Mouse (Mus musculus) frontal cortex, postnatal 36 days (tissue): Measurements from ENCODE around the gene Zfp507.

Experiments
- DNase-seq, 2 experiments: peaks; one replicate each; pipeline ENCODE4 v3.0.0; 2022; ENCODE audit warnings: low spot score in 2 of 2

Zfp507 gene

DNA sequence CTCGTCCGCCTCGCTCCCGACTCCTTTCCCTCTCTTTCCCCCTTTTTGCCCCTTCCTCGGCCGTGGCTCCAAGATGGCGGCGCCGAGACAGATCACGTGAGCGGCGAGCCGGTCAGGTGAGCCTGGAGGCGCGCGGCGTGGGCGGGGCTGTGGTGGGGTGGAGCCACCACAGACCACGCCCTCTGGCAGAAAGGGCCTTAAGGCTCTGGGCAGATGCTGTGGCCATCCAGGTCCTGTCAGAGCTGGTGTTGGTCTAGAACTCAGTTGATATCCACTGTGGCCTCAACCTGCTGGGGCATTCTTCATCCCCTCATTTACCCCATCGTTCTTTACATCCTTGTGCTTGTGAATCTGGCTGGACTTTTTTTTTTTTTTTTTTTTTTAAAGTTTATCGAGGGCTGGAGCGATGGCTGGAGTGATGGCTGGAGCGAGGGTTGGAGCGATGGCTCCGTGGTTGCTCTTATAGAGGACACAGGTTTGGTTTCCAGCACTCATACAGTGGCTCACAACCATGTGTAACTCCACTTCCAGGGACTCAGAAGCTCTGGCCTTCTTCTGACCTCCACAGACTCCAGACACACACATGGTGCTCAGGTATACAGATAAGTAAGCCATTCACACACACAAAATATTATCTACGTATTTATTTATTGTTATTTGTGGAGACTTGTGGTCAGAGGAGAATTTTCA lies at the start of gene Zfp507:
TSS of gene Zfp507 (minus strand) at position 98 of the 690 bp plus-strand sequence.
- DNase-seq = peak; percentile 89 to 90

DNA sequence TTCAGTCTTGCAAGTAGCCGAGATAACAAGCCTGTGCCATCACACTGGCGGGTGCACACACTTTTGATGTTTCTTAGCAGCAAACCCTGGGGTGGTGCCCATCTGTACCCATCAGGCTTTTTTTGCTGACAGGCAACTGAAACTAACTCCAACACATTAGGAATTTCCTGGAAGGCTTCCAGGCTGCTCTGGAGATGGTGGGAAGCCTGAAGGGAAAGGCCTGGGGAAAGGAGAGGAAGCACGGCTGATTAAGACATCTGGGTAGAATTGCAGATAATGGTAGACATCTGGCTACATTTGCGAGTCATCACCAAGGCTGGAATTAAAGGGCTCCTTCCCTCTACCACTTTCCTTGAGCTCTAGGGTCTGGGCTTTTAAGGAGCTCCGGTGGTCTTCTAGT lies 47.6 kb upstream of the Zfp507 start:
- peak; percentile 11 to 14 for DNase-seq

DNA sequence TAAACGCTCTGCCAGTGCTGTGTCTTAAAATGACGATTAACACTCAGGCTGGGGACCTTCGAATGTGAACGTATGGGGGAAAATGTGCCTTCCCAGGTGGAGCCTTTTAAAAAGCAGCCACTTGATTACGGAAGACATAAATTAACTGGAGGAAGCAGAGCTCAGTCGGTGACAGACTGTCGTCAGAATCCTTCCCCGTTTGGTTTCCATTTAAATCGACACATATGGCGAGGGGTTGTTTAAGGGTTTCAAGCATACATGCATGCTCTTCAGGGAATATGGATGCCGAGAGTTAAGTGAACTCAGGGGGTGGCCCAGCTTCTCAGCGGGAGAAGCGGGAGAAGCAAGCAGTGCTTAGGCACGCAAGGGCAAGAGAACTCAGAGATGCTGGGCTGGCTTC lies 45.7 kb upstream of the Zfp507 start:
- no peak for DNase-seq

DNA sequence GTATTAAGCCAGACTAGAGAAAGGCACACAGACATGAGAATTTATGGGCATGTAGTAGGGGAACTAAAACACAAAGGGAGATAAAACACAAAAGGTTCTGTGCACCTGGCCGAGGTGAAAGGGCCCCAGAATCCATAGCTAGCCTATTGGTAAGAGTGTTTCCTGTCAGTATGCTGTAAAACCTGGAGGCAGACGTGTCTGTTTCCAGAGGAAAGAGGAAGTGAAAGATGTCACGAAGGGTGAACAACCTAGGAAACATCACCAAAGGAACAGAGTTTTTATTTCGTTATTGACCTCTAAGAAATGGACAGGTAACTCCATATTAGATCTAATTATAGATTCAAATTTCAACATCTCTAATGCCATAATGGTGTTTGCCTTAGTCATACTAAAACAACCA lies 37.7 kb upstream of the Zfp507 start:
- DNase-seq = no peak

DNA sequence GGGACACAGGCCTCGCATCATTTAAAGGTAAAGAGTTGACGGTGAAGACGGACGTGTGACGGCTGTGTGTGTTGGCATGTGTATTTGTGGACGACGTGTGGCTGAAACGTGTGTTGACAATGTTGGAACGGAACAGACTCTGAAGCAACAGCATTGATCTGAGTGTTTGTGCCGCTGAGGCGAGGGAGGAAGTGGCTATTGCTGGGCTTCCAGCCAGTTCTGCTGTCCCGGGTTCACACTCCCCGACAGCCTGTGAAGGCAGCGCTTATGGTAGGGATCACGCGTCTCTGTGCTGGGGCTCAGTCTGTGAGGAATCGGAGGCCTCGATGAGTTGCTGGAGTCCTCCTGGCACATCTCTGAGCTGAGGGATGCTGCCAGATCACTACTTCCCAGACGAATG lies 34.0 kb upstream of the Zfp507 start:
- DNase-seq = peak; percentile 26 to 36

DNA sequence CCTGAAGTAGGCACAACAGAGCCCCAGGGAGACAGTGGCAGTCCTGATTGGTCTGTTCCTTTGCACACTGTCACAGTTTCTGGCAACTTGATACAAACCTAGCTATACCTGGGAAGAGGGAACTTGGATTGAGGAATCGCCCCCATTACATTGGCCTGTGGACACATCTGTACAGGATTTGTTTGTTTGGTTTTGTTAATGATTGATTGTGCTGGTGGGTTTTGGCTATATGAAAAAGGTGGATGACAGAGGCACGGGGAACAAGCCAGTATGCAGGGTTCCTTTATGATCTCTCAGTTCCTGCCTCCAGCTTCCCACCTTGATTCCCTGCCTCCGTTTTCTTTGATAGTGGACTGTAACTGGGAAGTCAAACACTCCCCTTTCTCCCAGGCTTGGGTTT lies 33.6 kb upstream of the Zfp507 start:
- DNase-seq = no peak

DNA sequence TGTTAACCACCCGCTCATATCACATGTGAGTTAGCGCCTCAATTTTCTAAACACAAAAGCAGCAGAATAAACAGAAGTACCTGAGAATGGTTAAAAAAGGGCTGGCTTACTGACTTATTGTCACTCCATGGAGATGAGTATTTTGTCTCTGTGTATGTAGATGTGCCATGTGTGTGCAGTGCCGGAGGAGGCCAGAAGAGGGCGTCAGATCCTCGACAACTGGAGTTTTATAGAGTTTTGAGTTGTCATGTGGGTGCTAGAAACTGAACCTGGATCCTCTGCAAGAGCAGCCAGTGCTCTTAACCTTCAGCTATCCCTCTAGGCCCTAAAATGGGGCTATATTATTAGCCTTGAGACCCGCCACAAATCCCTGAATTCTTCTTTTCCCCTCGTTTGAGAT lies 27.3 kb upstream of the Zfp507 start:
- no peak for DNase-seq

DNA sequence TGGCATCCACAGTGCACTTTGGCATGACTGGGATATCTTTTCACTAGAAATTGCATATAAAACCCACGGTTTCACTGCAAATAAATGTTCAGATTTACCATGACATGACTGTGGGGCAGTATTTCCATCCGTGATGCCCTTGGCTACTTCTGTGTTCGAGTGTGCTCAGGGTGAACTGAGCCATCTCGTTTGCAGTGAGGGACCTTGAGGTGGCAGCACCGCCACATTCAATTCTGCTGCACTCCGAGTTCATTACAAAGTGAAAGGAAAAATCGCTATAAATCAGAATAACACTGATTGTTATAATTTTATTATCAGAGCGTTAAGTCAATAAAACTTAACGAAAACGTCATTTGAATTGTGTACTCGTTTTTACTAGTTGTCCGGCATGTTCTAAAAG lies 21.1 kb upstream of the Zfp507 start:
- DNase-seq = peak; percentile 23 to 58

DNA sequence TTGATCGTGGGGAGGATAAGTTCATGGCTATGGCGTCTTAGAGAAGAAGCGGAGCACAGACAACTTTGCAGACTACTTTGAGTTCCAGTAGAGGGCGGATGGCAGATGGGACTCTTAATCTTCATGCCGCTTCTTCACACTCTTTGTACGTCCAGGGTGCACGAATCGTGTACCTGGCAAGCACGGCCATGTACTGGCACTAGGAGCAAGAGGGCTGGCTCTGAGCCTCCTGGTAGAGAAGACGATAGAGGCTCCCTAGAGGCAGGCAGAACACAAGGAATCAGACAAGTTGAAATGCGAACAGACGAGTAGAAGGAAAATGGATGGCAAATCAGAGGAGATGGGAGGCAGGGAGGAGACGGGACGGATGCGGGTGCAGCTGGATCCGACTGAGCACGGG lies 19.5 kb upstream of the Zfp507 start:
- DNase-seq = no peak

DNA sequence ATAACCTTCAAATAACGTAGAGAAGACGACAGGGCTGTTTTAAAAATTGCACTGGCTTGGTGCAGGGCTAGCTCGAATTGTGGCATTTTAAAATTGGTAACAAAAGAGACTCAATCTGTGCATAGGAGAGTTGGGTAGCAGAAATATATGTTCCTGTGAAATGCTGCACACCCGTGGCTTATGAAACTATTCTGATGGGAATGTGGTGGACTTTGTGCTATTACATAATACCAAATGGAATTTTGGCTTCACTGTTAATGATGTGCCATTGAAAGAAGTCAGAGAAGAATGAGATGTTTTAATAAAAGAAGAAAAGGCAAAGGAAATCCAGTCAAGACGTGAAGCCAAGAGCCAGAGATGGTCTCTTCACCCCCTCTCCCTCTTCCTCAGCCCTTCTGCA lies 18.6 kb upstream of the Zfp507 start:
- DNase-seq = no peak

DNA sequence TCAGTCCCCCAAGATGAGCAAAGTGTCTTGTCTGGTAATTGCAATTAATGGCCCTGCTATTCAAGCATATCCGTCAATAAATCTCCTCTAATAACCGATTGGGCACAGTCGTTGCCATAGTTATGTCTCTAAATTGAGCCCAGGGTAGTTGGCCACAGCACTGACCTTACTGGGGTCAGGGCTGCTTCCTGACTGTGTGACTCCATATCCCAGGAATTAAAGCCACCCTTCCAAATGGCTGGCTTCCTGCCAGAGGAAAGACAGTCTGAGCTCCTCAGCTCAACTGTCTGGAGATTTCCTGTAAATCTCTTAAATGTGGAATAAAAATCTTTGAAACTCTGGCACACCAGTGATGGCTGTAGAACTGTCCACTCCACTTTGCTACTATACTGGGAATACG lies 16.7 kb upstream of the Zfp507 start:
- no peak for DNase-seq

DNA sequence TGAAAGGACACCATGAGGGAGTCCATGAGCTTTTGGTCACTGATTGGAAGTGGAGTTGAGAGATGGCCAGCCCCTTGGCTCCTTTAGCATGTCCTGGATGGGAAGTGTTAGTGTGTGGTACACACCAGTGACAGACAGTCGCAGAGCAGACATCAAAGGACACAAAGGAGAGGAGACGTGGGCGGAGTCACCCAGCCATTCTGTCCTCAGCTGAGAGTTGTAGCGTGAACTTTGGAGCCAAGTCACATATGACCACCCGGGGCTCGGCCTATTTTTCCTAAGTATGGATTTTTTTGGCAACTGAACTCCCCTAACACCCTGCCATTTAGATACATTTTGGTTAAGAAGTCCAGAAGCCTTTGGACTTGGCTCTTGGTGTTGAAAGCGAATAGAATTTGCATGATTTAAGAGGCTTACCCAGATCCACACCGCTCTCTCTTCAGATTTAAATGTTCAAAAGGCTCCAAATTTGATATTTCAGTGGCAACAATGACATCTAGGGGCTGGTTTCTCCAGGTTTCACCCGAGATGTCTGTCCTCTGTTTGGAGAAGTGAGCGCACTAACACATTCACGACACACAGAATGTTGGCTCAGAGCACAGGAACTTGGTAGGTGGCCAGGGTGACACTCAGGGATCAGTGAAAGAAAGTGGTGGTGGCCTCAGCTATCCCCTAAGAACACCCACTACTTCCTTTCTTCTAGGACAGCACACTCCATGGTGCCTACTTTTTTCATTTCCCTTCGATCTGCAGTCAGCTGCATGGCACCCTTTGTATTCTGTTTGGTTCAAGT lies 12.2 kb upstream of the Zfp507 start:
- DNase-seq = no peak

DNA sequence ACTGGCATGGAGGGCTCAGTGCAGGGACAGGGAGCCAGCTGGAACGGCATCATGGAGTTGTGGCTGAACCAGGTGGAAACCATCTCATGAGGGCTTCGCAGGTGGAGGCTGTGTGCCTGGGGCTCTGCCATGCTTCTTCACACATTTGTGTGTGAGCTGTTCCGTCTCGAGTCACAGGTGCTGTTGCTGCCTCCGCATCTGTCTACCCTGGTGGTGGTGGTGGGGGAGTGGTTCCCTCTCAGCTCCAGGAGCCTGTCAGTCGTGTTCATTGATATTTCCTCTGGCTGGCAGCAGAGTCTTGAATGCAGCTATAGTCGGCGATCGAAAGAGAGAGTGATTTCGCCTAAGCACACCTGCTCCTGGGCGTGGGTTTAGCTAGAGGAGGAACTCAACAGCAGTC lies 10.5 kb upstream of the Zfp507 start:
- no peak for DNase-seq

DNA sequence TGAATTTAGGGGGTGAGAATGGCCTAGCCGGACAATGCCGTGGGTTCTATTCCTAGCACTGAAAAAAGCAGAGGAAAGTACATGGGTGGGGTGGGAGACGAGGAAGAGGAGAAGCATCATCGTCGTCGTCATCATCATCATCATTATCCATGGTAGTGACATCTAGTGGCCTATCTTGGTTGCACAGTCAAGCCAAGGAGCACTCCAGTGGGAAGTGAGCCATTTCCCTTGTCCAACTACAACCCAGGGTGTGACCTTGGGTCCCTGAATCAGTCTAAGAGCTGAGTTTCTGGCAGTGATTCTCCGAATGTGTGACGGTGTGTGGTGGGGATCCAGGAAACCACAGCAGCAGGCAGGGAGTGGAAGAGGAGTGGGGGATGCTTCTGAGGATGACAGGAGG lies 7.9 kb upstream of the Zfp507 start:
- DNase-seq = no peak

DNA sequence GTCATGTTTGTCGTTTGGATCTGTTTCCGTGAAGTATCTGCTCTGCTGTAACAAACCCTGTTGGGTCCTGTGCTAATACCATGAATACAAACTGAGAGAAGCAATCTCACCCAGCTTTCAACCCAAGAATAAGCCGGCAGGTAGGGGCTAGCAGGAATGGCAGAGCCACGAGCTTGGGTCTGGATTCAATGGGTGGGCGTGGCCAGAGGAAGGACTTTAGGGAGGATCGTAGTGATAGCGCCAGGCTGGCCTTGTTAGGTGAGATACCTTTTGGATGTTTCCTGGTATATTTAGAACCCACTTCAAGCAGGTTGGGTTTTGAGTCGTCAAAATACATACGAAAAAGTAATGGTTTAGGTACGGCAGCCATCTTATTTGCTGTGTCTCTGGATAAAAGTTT lies 1.4 kb upstream of the Zfp507 start:
- DNase-seq = no peak

DNA sequence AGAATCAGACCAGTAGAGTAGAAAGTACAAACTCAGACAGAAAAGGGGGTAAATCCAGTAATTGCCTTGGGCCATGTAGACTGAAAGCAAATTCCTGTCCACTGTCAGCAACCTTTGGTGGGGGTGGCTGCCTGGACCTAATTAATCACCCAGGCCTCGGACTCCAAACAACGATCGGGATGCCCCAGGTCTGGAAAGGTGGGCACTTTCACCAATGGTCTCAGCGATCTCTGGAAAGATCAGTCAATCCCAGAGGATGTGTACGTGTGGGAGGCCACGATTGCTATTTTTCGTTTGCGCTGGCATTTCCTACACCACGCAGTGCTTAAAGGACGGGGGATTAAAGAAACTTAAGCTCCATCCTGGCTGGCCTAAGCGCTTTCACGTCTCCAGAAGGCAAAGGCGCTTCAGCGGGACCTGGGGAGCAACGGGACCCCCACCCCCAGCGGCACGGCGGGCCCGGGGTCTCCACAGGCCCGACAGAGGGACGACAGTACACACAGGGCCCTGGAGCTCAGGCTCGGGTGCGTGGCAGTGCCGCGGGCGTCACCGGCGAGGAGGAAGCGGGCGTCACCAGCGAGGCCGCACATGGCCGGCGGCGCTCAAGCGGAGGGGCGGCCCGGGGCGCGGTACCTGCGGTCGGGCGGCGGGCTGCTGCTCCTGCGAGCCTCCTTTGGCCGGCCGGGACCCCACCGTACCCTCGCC lies 450 bp downstream of the Zfp507 start:
- peak in 1 of 2 experiments; percentile 30 for DNase-seq

DNA sequence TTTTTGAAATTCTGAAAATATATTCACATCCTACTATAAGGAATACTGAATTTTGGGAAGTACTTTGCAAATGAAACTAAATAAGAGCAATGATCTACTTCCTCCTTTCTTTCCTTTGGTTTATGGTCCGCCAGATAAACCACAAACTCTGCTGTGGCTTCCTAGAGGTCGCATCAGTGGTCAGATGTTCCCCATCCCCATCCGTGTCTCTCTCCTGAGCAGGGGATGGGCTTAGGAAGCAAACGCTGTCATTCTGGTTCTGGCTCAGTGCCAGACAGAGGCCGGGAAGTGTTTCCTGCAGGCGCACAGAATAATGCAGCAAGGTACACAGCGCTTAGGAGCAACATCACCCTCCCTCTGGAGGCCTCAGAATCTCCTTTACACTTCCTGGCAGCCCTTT lies 6.7 kb downstream of the Zfp507 start:
- no peak for DNase-seq

DNA sequence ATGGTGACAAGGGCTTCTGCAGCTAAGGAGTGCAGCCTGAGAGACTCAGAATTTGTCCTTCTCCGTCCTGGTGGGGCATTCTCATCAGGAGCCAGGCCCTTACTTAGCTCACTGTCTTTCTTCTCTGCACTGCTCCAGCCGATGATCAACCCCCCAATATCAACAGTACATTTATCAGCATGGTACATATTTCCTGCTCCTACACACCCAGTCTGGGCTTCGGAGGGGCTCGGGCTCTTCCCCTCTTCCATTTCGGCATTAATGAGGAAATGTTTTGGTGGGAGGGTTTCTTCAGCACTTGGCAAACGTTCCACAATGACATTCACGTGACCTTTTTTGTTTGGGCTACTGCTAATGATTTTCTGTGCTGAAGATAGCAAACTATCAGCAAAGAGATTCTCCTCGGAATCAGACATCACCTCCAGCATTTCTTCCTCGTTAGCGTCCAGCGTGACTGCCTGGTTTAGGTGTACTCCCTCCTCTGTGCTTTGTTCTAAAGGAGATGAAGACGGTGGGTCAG lies 8.6 kb downstream of the Zfp507 start:
- DNase-seq = no peak

DNA sequence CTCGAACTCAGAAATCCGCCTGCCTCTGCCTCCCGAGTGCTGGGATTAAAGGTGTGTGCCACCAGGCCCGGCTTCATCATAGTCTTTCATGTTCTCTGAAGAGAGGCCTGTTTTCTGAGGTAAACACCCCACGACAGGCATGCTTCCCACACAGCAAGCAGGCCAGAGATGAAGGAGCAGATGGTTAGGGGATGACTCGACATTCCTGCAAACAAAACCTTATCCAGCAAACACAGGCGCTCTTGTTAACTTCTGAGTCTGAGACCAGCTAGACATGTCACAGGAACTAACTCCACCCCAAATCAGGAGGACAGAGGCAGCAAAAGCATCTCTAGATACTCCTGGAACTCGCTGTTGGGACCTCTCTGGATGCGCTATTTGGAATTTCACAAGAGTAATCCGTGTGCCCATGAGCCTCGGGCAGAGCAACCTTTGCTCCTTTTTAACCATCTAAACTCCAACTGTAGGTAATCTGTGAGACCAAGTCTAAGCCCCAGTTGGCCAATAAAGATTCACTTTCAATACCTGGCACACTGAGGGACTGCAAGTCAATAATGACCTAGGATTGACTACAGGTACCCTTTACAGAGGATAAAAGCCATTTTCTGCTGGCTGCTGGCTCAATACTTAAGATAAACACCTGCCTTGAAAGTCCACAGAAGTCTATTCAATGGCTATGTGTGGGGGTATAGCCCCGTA lies 10.5 kb downstream of the Zfp507 start:
- peak; percentile 33 to 35 for DNase-seq

DNA sequence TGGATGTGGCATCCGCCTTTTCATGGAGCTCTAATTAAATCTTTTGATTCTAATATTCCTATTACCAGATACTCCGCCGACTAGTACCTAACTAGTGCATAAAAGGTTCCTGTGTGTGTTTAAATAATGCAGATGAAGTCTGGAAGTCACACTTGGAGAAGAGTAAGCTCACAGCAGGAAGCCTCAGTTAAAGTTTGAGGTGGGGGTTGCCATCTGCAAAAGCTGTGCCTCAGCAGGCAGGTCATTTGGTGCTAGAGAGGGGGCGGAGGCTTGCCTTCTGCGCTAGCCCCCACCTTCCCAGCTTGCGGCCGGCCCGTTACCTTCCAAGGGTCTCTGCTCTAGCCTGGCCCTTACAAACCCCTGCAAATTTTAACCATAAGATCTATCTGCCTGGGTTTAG lies 11.9 kb downstream of the Zfp507 start:
- no peak for DNase-seq

DNA sequence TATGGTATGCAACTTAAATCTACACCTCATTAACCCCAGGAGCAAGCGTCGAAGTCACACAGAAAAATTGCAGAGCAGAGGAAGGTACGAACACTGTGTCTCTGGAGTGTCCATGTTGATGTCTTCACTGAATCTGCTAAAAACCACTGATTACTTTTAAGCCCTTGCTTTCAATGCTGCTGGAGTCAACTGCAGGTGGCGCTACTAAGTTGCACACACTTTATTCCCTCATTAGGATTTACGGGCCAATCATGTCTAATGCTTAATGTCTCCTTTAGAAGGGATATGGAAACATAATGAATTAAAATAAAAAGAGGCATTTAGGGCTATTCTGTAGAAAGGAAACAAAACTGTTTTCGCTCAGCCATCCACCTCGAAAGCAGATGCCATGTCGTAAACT lies 12.6 kb downstream of the Zfp507 start:
- no peak for DNase-seq

DNA sequence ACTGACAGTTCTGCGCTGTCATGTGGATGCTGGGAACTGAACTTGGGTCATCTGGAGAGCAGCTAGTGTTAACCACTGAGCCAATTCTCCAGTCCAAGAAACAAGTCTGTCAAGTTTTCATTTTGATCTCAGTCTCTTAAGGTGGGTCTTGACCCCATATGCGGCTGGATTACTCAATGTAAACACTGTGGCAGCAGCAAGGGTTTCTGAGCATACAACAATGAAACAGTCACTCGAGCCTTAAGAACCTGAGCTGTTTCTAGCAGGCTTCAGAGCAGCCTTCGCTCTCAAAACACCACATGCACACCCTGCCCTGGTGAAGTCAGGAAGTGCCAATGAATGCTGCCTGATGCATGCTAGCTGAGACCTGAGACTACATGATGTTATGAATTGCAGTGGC lies 17.2 kb downstream of the Zfp507 start:
- DNase-seq = no peak
